Mouse (Mus musculus) macrophage (primary cell): ENCODE measurements at regions not wholly inside any gene's neighbourhood (a gene's known extent, or its start where the extent isn't known, plus 50 kb on each side); places are given as distances from the start of the nearest gene placed in this dataset.

Experiments
- H3K27ac ChIP-seq: fragments of 350-480 bp; formaldehyde crosslinking; 2 replicates; pipeline ENCODE4 v1.9.0; 2021
- H3K36me3 ChIP-seq: fragments of 350-480 bp; formaldehyde crosslinking; 2 replicates; pipeline ENCODE4 v1.9.0; 2021; ENCODE audit errors: inconsistent target
- H3K4me3 ChIP-seq: fragments of 350-480 bp; formaldehyde crosslinking; 2 replicates; pipeline ENCODE4 v1.9.0; 2021; ENCODE audit errors: inconsistent target
- H3K79me2 ChIP-seq: fragments of 350-480 bp; formaldehyde crosslinking; 2 replicates; pipeline ENCODE4 v1.9.0; 2021; ENCODE audit errors: inconsistent target
- WGBS: methylation state at CpG from one replicate; pipeline ENCODE4 v1.1.7; 2026; ENCODE audit warnings: inconsistent platforms; ENCODE audit not compliant: missing documents; 5-methylcytosine and 5-hydroxymethylcytosine counted together

- Histone ChIP-seq H3K27ac (no peak overlapping the region), H3K36me3 (no peaks in the 10 kb centered on the region), H3K79me2 (no peaks in the 10 kb centered on the region), H3K4me3 (no peak overlapping the region)
- WGBS = 57% methylated on average over 1 of the region's 1 CpGs
Observed at GRCm38 (mm10) chr1:166837299-166837698, 155.7 kb upstream of the Fmo9 start.

- Histone ChIP-seq H3K36me3 (no peaks in the 10 kb centered on the region), H3K4me3 (no peak overlapping the region), H3K27ac (no peak overlapping the region), H3K79me2 (no peaks in the 10 kb centered on the region)
- WGBS = 64% methylated on average over 7 of the region's 7 CpGs
Observed at GRCm38 (mm10) chr1:166839833-166840232, 158.2 kb upstream of the Fmo9 start.

- no peak overlapping the region for H3K4me3 ChIP-seq
- H3K27ac ChIP-seq = no peak overlapping the region
- no peaks in the 10 kb centered on the region for H3K79me2 ChIP-seq
- 16% methylated on average over 11 of the region's 11 CpGs for WGBS
- no peaks in the 10 kb centered on the region for H3K36me3 ChIP-seq
Observed at GRCm38 (mm10) chr1:166843397-166843877, 157.8 kb upstream of the Fam78b start.

- 91% methylated on average over 5 of the region's 5 CpGs for WGBS
- H3K27ac ChIP-seq = no peak overlapping the region
- H3K36me3 ChIP-seq = no peaks in the 10 kb centered on the region
- H3K79me2 ChIP-seq = no peaks in the 10 kb centered on the region
- H3K4me3 ChIP-seq = no peak overlapping the region
Observed at GRCm38 (mm10) chr1:166846566-166846965, 154.7 kb upstream of the Fam78b start.

- Histone ChIP-seq H3K79me2 (no peaks in the 10 kb centered on the region), H3K4me3 (no peak overlapping the region), H3K36me3 (no peaks in the 10 kb centered on the region), H3K27ac (no peak overlapping the region)
- WGBS = 96% methylated on average over 6 of the region's 6 CpGs
Observed at GRCm38 (mm10) chr1:166847233-166847632, 154.0 kb upstream of the Fam78b start.

GRCm38 (mm10) chr1:166848015-166848535 lies 153.1 kb upstream of the Fam78b start:
- H3K27ac ChIP-seq = no peak overlapping the region
- 92% methylated on average over 4 of the region's 4 CpGs for WGBS

GRCm38 (mm10) chr1:166855988-166856387 lies 145.2 kb upstream of the Fam78b start:
- Histone ChIP-seq H3K79me2 (no peaks in the 10 kb centered on the region), H3K36me3 (no peaks in the 10 kb centered on the region), H3K27ac (no peak overlapping the region), H3K4me3 (no peak overlapping the region)
- 34% methylated on average over 4 of the region's 4 CpGs for WGBS

More at GRCm38 (mm10) chr1:166848015-166848535, 153.1 kb upstream of the Fam78b start:
- Histone ChIP-seq H3K4me3 (no peak overlapping the region), H3K79me2 (no peaks in the 10 kb centered on the region), H3K36me3 (no peaks in the 10 kb centered on the region)

- no peak overlapping the region for H3K27ac ChIP-seq
- H3K36me3 ChIP-seq = no peaks in the 10 kb centered on the region
- WGBS = 89% methylated on average over 7 of the region's 7 CpGs
- no peak overlapping the region for H3K4me3 ChIP-seq
- H3K79me2 ChIP-seq = no peaks in the 10 kb centered on the region
Observed at GRCm38 (mm10) chr1:166866256-166866655, 135.0 kb upstream of the Fam78b start.

- WGBS = 87% methylated on average over 4 of the region's 4 CpGs
- H3K4me3 ChIP-seq = no peak overlapping the region
- H3K79me2 ChIP-seq = no peaks in the 10 kb centered on the region
- no peak overlapping the region for H3K27ac ChIP-seq
- H3K36me3 ChIP-seq = no peaks in the 10 kb centered on the region
Observed at GRCm38 (mm10) chr1:166871258-166871657, 130.0 kb upstream of the Fam78b start.

GRCm38 (mm10) chr1:166876452-166876851 lies 124.8 kb upstream of the Fam78b start:
- 100% methylated on average over 2 of the region's 2 CpGs for WGBS
- no peak overlapping the region for H3K4me3 ChIP-seq
- H3K79me2 ChIP-seq = no peaks in the 10 kb centered on the region
- H3K36me3 ChIP-seq = no peaks in the 10 kb centered on the region
- H3K27ac ChIP-seq = no peak overlapping the region

- Histone ChIP-seq H3K79me2 (no peaks in the 10 kb centered on the region), H3K27ac (no peak overlapping the region), H3K4me3 (no peak overlapping the region), H3K36me3 (no peaks in the 10 kb centered on the region)
- 80% methylated on average over 3 of the region's 3 CpGs for WGBS
Observed at GRCm38 (mm10) chr1:166883215-166883614, 118.0 kb upstream of the Fam78b start.

GRCm38 (mm10) chr1:166895945-166896344 lies 105.3 kb upstream of the Fam78b start:
- 83% methylated on average over 5 of the region's 5 CpGs for WGBS
- Histone ChIP-seq H3K27ac (no peak overlapping the region), H3K4me3 (no peak overlapping the region), H3K79me2 (no peaks in the 10 kb centered on the region), H3K36me3 (no peaks in the 10 kb centered on the region)

GRCm38 (mm10) chr1:166898741-166899140 lies 102.5 kb upstream of the Fam78b start:
- 100% methylated on average over 2 of the region's 2 CpGs for WGBS
- Histone ChIP-seq H3K36me3 (no peaks in the 10 kb centered on the region), H3K79me2 (no peaks in the 10 kb centered on the region), H3K27ac (no peak overlapping the region), H3K4me3 (no peak overlapping the region)

- Histone ChIP-seq H3K36me3 (no peaks in the 10 kb centered on the region), H3K79me2 (no peaks in the 10 kb centered on the region), H3K27ac (no peak overlapping the region), H3K4me3 (no peak overlapping the region)
- WGBS = 51% methylated on average over 6 of the region's 6 CpGs
Observed at GRCm38 (mm10) chr1:166899238-166899637, 102.0 kb upstream of the Fam78b start.

- no peaks in the 10 kb centered on the region for H3K79me2 ChIP-seq
- WGBS = 82% methylated on average over 4 of the region's 4 CpGs
- H3K27ac ChIP-seq = no peak overlapping the region
- H3K4me3 ChIP-seq = no peak overlapping the region
- H3K36me3 ChIP-seq = no peaks in the 10 kb centered on the region
Observed at GRCm38 (mm10) chr1:166900028-166900427, 101.2 kb upstream of the Fam78b start.
